Mouse (Mus musculus): Measurements from ENCODE around the gene Lck. TPM values are rescaled to one million over a fixed set of nuclear protein-coding genes. Genes with fewer than 3 reads are reported as not detected.

Lck gene
- polyA plus RNA-seq (2017; shearing (Covaris generic)), result 1,237 TPM

DNA sequence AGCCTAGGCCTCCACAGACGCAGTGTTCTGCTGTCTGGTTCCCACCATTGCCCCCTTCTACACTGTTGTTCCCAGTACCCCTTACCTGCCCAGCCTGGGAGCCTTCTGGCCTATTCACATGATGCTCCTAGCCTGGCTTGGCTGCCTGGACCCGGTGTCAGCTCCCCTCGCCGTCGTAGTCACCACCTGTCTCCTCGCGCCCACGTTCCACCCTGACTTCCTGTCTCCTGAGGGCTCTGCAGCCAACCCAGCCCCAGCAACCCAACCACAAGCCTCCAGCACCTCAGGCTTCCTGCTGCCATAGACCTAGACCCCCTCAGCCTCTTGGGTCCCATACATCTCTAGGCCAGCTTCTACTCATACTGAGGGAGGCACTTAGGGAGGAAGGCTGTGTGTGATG, at the start of gene Lck:
Lck (minus strand) TSS at position 212 of the 400 bp plus-strand sequence.

GRCm38 (mm10) chr4:129618786-129619691, 45.6 kb upstream of the Lck start, which contains the start of gene Iqcc:
Gene Iqcc (minus strand): TSS chr4:129619099.

GRCm38 (mm10) chr4:129614093-129614492, 40.7 kb upstream of the Lck start, which contains the start of gene Dcdc2b:
Gene Dcdc2b (minus strand): TSS chr4:129614257.

GRCm38 (mm10) chr4:129600233-129601158, 27.1 kb upstream of the Lck start, which contains the start of the genes Eif3i and Tmem234:
Gene Eif3i (minus strand): TSS chr4:129600648.
Gene Tmem234 (plus strand): TSS chr4:129600668.

GRCm38 (mm10) chr4:129578466-129578865, 5.0 kb upstream of the Lck start, which contains the start of gene Fam167b:
Gene Fam167b (minus strand): TSS chr4:129578549.

DNA sequence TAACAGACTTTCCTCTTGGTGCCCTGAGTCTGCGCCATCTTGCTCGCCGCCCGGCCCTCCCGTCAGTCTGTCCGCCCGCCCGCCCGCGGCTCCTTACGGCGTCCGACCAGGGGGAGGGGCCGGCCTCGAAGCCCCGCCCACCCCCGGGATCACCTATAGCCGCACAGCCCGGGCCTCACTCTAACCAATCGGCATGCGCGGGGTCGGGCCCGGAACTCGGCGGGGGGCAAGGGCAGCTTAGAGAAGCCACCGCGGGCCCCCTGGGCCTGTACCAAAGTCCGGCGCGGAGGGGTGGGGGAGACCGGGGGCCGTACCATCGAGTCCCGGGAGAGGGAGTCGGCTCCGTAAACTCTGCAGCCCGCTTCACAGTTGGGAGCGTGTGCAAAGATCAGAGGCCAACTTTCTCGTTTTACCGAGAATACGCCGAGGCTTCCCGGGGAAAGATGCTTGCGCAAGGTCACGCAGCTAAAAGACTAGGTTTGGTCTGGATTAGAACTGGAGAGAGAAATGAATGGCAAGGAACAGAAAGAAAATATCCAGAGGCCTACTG, 30.8 kb downstream of the Lck start, which contains the start of gene Hdac1:
Hdac1 (minus strand) TSS at position 122 of the 550 bp plus-strand sequence.

GRCm38 (mm10) chr4:129513086-129513767, 60.2 kb downstream of the Lck start, which contains the start of gene Marcksl1:
Gene Marcksl1 (plus strand): TSS chr4:129513581.

Other genes with a start within 250 kb of the Lck start
- gene Rbbp4, start 238.3 kb downstream of the Lck start, polyA plus RNA-seq (2017; shearing (Covaris generic)), result 292 TPM
- gene Zbtb8os, start 237.9 kb downstream of the Lck start, polyA plus RNA-seq (2017; shearing (Covaris generic)), result 23.5 TPM
- 5.2 TPM for gene Zbtb8a, start 195.5 kb downstream of the Lck start, polyA plus RNA-seq (2017; shearing (Covaris generic))
- gene Zbtb8b, start 132.8 kb downstream of the Lck start, polyA plus RNA-seq (2017; shearing (Covaris generic)), result not detected
- 86.3 TPM for gene Bsdc1, start 112.1 kb downstream of the Lck start, polyA plus RNA-seq (2017; shearing (Covaris generic))
- not detected for gene Tssk3, start 82.6 kb downstream of the Lck start, polyA plus RNA-seq (2017; shearing (Covaris generic))
- not detected for gene Fam229a, start 82.5 kb downstream of the Lck start, polyA plus RNA-seq (2017; shearing (Covaris generic))
- 10.7 TPM for gene Marcksl1, start 60.1 kb downstream of the Lck start, polyA plus RNA-seq (2017; shearing (Covaris generic))
- 174 TPM for gene Hdac1, start 30.9 kb downstream of the Lck start, polyA plus RNA-seq (2017; shearing (Covaris generic))
- gene Fam167b, start 4.9 kb upstream of the Lck start, polyA plus RNA-seq (2017; shearing (Covaris generic)), result 0.50 TPM
- 167 TPM for gene Eif3i, start 27.0 kb upstream of the Lck start, polyA plus RNA-seq (2017; shearing (Covaris generic))
- gene Tmem234, start 27.0 kb upstream of the Lck start, polyA plus RNA-seq (2017; shearing (Covaris generic)), result 203 TPM
- gene Dcdc2b, start 40.6 kb upstream of the Lck start, polyA plus RNA-seq (2017; shearing (Covaris generic)), result 5.6 TPM
- 22.1 TPM for gene Iqcc, start 45.5 kb upstream of the Lck start, polyA plus RNA-seq (2017; shearing (Covaris generic))
- 11.5 TPM for gene Ccdc28b, start 50.3 kb upstream of the Lck start, polyA plus RNA-seq (2017; shearing (Covaris generic))
- gene Txlna, start 67.4 kb upstream of the Lck start, polyA plus RNA-seq (2017; shearing (Covaris generic)), result 73.9 TPM
- 22.9 TPM for gene Kpna6, start 99.1 kb upstream of the Lck start, polyA plus RNA-seq (2017; shearing (Covaris generic))
- gene Tmem39b, start 123.2 kb upstream of the Lck start, polyA plus RNA-seq (2017; shearing (Covaris generic)), result 16.5 TPM
- 146 TPM for gene Khdrbs1, start 168.7 kb upstream of the Lck start, polyA plus RNA-seq (2017; shearing (Covaris generic))
- gene Ptp4a2, start 237.6 kb upstream of the Lck start, polyA plus RNA-seq (2017; shearing (Covaris generic)), result 391 TPM

Measured in naive thymus-derived CD4-positive, alpha-beta T cell, adult 5 months (primary cell).